Mouse (Mus musculus): Measurements from ENCODE around the gene Gm13272. TPM values are rescaled to one million over a fixed set of nuclear protein-coding genes. Genes with fewer than 3 reads are reported as not detected.
"Not testable (repeated sequence)": the region's sequence is repeated elsewhere in the genome, so short reads cannot be mapped to it uniquely, and the experiment has no call there.

Gene Gm13272
- not detected in 2 replicates for polyA plus RNA-seq (2015; fragmentation: Nextera tagmentation; extraction: Ambion mirVana)

DNA sequence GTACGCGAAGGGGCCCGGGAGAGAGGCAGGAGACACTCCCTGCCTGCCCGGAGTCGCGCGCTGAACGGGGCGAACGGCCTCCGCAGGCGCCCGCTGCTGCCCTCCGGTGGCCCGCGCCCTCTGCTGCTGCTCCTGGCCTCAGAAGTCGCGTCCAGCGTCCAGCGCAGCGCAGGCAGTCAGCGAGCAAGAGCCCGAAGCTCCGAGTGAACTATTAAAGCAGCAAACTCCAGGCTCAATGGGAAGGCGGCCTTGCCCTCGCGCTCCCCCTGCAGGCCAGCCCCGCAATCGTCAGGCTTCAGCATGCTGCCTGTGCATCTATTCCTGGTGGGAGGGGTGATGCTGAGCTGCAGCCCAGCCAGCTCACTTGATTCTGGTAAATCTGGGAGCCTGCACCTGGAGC, at the start of gene Gm13272:
TSS of gene Gm13272 (plus strand) at position 301 of the 400 bp plus-strand sequence.
- H3K4me2 ChIP-seq (ENCODE audit: low read length); H3K9me3 ChIP-seq (ENCODE audit: control insufficient read depth, low read length); ATAC-seq; H3K27me3 ChIP-seq (replicated peaks; ENCODE audit: control insufficient read depth, insufficient read depth, low read length); H3K9ac ChIP-seq (ENCODE audit: low read depth, low read length); H3K27ac ChIP-seq (ENCODE audit: low read depth, low read length); H3K4me3 ChIP-seq (ENCODE audit: low read length); H3K36me3 ChIP-seq (ENCODE audit: control insufficient read depth, insufficient read depth, low read length); H3K4me1 ChIP-seq (ENCODE audit: control insufficient read depth, insufficient read depth, low read depth, low read length): not testable (repeated sequence)
- WGBS = no CpG with 5 or more reads among the region's 29 CpGs

DNA sequence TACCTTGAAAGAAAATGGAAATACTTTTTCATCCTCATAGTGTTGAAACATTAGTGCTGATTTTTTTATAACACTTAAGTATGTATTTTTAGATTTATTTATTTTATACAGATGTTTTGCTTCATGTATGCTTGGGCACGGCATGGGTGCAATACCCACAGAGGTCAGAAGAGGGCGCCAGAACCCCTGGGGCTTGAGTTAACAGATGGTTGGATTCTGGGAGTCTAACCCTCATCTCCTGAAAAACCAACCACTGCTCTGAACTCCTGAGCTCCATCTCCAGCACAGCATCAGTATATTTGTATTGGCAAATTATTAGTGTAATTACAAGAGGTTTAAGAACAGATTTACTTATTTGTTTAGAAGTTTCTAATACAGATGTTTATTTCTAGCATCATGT, 41.2 kb upstream of the Gm13272 start:
- Histone ChIP-seq H3K36me3 (ENCODE audit: control insufficient read depth, insufficient read depth, low read length) (no peaks in the 10 kb centered on the region), H3K9me3 (ENCODE audit: control insufficient read depth, low read length) (no peaks in the 10 kb centered on the region), H3K27me3 (replicated peaks; ENCODE audit: control insufficient read depth, insufficient read depth, low read length) (no peaks in the 10 kb centered on the region), H3K4me2 (ENCODE audit: low read length) (no peak overlapping the region), H3K4me1 (ENCODE audit: control insufficient read depth, insufficient read depth, low read depth, low read length) (no peaks in the 10 kb centered on the region), H3K4me3 (ENCODE audit: low read length) (no peak overlapping the region), H3K9ac (ENCODE audit: low read depth, low read length) (no peak overlapping the region), H3K27ac (ENCODE audit: low read depth, low read length) (no peak overlapping the region)
- ATAC-seq = no peak
- WGBS = 5% methylated on average over 2 of the region's 2 CpGs

DNA sequence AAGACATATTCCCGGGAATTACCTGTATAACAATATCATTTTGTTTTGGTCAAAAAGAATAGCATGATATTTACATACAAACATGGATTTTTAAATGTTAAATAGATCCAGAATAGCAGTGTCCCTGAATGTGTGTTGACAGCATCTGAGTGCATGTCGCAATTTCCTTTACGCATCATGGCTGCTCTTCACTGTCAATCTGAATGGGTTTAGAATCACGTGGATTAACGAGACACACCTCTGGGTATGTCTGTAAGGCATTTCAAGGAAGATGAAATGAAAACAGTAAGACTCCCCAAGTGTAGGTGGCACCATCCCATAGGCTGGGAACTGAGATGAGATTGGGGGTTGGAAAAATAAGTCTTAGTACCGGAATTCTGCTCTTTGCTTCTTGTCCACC, 40.6 kb upstream of the Gm13272 start:
- no peaks in the 10 kb centered on the region for H3K4me1 ChIP-seq (ENCODE audit: control insufficient read depth, insufficient read depth, low read depth, low read length)

DNA sequence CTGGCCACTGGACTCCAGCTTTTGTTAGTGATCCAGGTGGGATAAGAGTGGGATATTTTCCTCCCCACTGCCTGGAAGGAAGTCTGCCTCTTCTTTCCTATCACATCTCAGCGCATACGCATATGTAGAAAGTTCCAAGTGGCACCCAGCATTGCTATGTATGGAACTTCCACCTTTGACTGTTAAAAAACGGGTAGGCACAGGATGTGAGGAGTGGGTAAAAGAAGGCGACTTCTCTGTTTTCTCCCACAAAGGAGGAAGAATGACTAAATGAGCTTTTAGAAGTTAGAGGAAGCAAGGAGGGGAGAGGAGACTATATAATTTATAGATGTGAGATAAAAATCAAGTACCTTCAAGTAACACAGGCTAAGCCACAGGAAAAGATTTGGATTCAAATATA, 38.2 kb upstream of the Gm13272 start:
- H3K36me3 ChIP-seq (ENCODE audit: control insufficient read depth, insufficient read depth, low read length) = no peaks in the 10 kb centered on the region
- no peak overlapping the region for H3K4me3 ChIP-seq (ENCODE audit: low read length)
- H3K27ac ChIP-seq (ENCODE audit: low read depth, low read length) = no peak overlapping the region
- H3K9ac ChIP-seq (ENCODE audit: low read depth, low read length) = no peak overlapping the region
- H3K4me1 ChIP-seq (ENCODE audit: control insufficient read depth, insufficient read depth, low read depth, low read length) = no peaks in the 10 kb centered on the region
- H3K9me3 ChIP-seq (ENCODE audit: control insufficient read depth, low read length) = no peaks in the 10 kb centered on the region
- no peaks in the 10 kb centered on the region for H3K27me3 ChIP-seq (replicated peaks; ENCODE audit: control insufficient read depth, insufficient read depth, low read length)
- 93% methylated on average over 4 of the region's 4 CpGs for WGBS
- no peak for ATAC-seq
- H3K4me2 ChIP-seq (ENCODE audit: low read length) = no peak overlapping the region

More for the DNA sequence above, 40.6 kb upstream of the Gm13272 start:
- Histone ChIP-seq H3K4me3 (ENCODE audit: low read length) (no peak overlapping the region), H3K27me3 (replicated peaks; ENCODE audit: control insufficient read depth, insufficient read depth, low read length) (no peaks in the 10 kb centered on the region), H3K9me3 (ENCODE audit: control insufficient read depth, low read length) (no peaks in the 10 kb centered on the region), H3K36me3 (ENCODE audit: control insufficient read depth, insufficient read depth, low read length) (no peaks in the 10 kb centered on the region), H3K9ac (ENCODE audit: low read depth, low read length) (no peak overlapping the region), H3K4me2 (ENCODE audit: low read length) (no peak overlapping the region), H3K27ac (ENCODE audit: low read depth, low read length) (no peak overlapping the region)
- ATAC-seq = no peak
- WGBS = 92% methylated on average over 6 of the region's 6 CpGs

DNA sequence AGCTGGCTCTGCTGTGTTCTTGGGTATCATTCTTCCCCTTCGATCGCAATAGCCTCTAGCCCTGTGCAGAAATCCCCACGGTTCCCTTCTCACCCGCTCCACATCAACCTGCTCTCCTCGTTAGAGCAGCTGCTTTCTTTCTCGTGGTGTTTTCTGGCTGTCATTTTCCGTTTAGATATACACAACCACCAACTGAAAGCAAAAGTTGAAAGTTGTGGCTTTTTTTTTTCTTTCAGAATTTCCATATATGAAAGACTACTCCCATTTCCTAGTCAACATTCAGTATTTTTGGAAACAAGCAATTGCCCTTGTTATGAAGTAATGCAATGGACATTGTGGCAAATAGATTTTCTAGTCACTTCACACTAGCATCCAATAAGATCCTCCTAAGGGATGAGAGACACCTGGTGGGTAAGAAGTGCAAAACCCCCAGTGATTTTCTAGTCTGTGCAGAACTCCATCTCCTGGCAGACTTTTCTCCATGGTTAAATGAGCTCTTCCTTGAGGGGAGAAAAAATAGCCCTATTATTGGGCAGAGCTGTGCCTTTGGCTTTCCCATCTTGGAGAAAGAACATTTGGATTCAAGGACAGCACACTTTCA, 36.8 kb upstream of the Gm13272 start:
- WGBS = 80% methylated on average over 7 of the region's 7 CpGs
- Histone ChIP-seq H3K36me3 (ENCODE audit: control insufficient read depth, insufficient read depth, low read length) (no peaks in the 10 kb centered on the region), H3K9me3 (ENCODE audit: control insufficient read depth, low read length) (no peaks in the 10 kb centered on the region), H3K9ac (ENCODE audit: low read depth, low read length) (no peak overlapping the region; the same call in 1 of the 2 replicates), H3K27me3 (replicated peaks; ENCODE audit: control insufficient read depth, insufficient read depth, low read length) (no peaks in the 10 kb centered on the region), H3K4me1 (ENCODE audit: control insufficient read depth, insufficient read depth, low read depth, low read length) (no peaks in the 10 kb centered on the region), H3K4me3 (ENCODE audit: low read length) (no peak overlapping the region), H3K27ac (ENCODE audit: low read depth, low read length) (no peak overlapping the region), H3K4me2 (ENCODE audit: low read length) (no peak overlapping the region)
- no peak for ATAC-seq

DNA sequence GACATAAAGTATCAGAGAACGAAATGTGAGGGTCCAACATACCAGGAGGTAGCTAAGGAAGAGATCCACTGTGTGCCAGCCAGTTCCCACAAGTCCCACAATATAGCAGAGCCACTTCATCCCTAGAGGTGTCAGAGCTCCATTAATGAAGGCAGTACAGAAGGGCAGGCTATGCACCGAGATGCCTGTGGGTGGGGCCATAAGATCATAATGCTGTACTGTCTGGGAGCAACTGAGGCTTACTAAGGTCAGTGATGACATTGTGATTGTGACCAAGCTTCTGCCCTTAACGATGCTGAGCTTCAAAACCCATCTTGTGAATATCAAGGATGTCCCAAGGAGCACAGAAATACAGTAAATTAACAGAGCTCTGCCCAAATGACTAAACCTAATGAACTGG, 35.4 kb upstream of the Gm13272 start:
- Histone ChIP-seq H3K27ac (ENCODE audit: low read depth, low read length) (no peak overlapping the region), H3K4me1 (ENCODE audit: control insufficient read depth, insufficient read depth, low read depth, low read length) (no peaks in the 10 kb centered on the region), H3K4me2 (ENCODE audit: low read length) (no peak overlapping the region), H3K27me3 (replicated peaks; ENCODE audit: control insufficient read depth, insufficient read depth, low read length) (no peaks in the 10 kb centered on the region), H3K4me3 (ENCODE audit: low read length) (no peak overlapping the region), H3K9ac (ENCODE audit: low read depth, low read length) (no peak overlapping the region), H3K36me3 (ENCODE audit: control insufficient read depth, insufficient read depth, low read length) (no peaks in the 10 kb centered on the region), H3K9me3 (ENCODE audit: control insufficient read depth, low read length) (no peaks in the 10 kb centered on the region)
- 81% methylated on average over 3 of the region's 3 CpGs for WGBS
- ATAC-seq = no peak

DNA sequence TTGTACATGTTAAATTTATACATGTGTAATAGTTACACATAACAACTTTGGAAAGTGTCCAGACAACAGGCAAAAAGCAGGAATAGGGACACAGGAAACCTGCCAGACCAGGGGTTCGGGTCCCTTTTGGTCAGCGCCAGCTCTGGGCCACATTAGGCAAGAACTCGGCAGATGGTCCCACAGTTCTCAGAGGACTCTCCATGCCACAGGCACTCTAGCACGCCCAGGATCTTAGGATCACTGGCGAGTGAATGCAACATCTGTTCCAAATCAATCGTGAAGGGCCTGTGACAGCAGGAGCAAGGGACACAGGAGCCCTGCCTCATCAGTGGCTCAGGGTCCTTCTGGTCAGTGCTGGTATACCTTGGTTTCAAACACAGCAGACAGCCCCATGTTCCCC, 29.7 kb upstream of the Gm13272 start:
- no peaks in the 10 kb centered on the region for H3K27me3 ChIP-seq (replicated peaks; ENCODE audit: control insufficient read depth, insufficient read depth, low read length)
- H3K27ac ChIP-seq (ENCODE audit: low read depth, low read length) = no peak overlapping the region
- H3K4me3 ChIP-seq (ENCODE audit: low read length) = no peak overlapping the region
- H3K9me3 ChIP-seq (ENCODE audit: control insufficient read depth, low read length) = no peaks in the 10 kb centered on the region
- ATAC-seq = no peak
- no peaks in the 10 kb centered on the region for H3K36me3 ChIP-seq (ENCODE audit: control insufficient read depth, insufficient read depth, low read length)
- 57% methylated on average over 6 of the region's 6 CpGs for WGBS
- H3K4me2 ChIP-seq (ENCODE audit: low read length) = no peak overlapping the region
- no peak overlapping the region for H3K9ac ChIP-seq (ENCODE audit: low read depth, low read length)
- H3K4me1 ChIP-seq (ENCODE audit: control insufficient read depth, insufficient read depth, low read depth, low read length) = no peaks in the 10 kb centered on the region

DNA sequence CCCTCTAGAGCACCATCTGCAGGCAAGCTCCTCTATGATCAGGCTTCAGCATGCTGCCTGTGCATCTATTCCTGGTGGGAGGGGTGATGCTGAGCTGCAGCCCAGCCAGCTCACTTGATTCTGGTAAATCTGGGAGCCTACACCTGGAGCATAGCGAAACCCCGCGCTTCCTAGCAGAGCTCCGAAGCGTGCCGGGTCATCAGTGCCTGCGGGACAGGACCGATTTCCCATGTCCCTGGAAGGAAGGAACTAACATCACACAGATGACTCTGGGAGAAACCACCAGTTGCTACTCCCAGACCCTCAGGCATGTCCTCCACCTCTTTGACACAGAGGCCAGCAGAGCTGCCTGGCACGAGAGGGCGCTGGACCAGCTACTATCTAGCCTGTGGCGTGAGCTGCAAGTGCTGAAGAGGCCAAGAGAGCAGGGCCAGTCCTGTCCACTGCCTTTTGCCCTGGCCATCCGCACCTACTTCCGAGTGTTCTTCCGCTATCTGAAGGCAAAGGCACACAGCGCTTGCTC, 24.8 kb upstream of the Gm13272 start, which contains the start of gene Gm13271:
TSS of gene Gm13271 (plus strand) at position 51 of the 523 bp plus-strand sequence.
- H3K27me3 ChIP-seq (replicated peaks; ENCODE audit: control insufficient read depth, insufficient read depth, low read length); H3K9me3 ChIP-seq (ENCODE audit: control insufficient read depth, low read length); H3K9ac ChIP-seq (ENCODE audit: low read depth, low read length); ATAC-seq; H3K4me1 ChIP-seq (ENCODE audit: control insufficient read depth, insufficient read depth, low read depth, low read length); H3K27ac ChIP-seq (ENCODE audit: low read depth, low read length); H3K36me3 ChIP-seq (ENCODE audit: control insufficient read depth, insufficient read depth, low read length); H3K4me2 ChIP-seq (ENCODE audit: low read length); H3K4me3 ChIP-seq (ENCODE audit: low read length): not testable (repeated sequence)
- WGBS = 73% methylated on average over 12 of the region's 15 CpGs

DNA sequence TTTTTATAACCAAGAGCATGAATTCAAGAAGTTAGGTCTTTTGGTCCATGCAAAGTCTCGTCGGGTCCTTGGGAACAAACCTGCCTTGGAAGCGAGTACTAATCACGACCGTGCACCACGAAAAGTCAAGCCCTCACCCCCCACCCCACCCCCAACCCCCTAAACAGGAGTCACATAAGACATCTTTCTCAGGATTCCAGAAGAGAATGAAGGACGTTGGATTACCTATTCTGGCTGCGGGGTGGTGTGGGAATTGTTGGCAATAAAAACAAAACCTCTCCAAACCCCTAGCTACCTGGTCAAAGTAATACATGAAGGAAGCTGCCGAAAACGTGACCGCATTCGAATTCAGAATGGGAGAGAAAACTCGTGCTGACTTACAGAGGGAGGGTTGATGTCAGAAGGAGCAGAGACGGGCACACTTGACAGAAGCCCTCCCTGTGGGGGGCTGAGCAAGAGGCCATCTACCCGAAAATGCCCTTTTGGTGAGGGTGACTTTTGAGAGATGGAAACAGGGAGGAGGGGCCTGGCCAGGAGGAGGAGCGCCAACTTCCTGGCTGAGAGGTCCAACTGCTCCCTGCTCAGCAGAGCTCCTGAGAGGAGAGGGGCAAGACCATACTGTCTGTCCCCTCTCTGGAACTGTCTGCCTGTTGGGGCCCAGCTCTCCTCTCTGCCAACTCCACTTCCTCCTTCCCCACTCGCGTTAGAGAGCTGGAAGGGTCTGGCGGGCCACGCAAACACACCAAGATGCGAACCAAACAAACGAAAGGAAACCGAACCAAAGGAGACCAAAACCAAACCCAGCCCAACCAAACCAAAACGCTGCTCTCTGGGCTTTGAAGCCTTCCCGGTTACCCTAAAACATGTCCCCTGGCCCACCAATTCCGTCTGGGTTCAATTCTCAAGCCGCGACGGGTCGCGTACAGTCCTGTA, 22.8 kb upstream of the Gm13272 start:
- Histone ChIP-seq H3K4me2 (ENCODE audit: low read length) (peak overlapping the region; percentile 84), H3K4me3 (ENCODE audit: low read length) (peak overlapping the region; percentile 47), H3K27ac (ENCODE audit: low read depth, low read length) (peak overlapping the region; percentile 79), H3K9ac (ENCODE audit: low read depth, low read length) (peak overlapping the region; percentile 58)
- not testable (repeated sequence) for H3K27me3 ChIP-seq (replicated peaks; ENCODE audit: control insufficient read depth, insufficient read depth, low read length); H3K4me1 ChIP-seq (ENCODE audit: control insufficient read depth, insufficient read depth, low read depth, low read length); H3K36me3 ChIP-seq (ENCODE audit: control insufficient read depth, insufficient read depth, low read length); H3K9me3 ChIP-seq (ENCODE audit: control insufficient read depth, low read length); ATAC-seq
- 13% methylated on average over 28 of the region's 31 CpGs for WGBS
